8 mouse cellular contexts compared by ENCODE assay signal in the genomic region with DNA sequence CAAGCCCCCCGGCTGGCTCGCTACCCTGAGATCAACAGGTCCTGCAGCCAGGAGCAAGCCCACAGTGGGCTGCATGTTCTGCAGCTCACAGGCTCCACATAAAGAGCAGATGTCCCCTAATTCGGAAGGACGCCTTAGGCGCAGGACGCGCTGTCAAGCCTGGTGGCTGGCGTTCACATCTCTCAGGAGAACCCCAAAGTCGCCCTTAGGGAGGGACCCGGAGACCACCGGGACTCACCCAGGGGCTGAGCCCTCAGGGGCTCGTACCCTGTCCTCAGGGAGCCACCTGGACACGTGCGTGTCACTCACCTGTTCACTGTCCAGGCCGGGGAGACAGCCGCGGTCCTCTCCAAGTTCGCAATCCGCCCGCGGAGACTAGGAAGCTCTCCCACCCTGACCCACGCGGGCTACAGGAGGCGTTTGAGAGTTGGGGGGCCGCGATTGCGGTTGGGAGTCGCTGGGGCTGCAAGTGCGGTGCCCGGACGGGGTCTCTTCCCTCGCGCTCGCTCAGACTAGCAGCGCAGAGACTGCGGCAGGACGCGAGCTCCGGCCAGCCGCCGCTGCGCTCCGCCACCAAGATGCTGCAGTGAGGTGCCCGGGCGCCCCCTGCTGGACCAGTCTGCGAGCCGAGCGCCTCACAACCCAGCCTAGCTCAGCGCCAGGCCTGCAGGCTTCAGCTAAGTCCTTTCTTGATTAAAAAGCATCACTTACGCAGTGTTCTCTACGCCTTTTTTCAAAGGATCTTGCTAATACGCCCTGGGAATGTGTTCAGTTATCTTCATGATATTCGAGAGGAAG. TPM values are rescaled to one million over a fixed set of nuclear protein-coding genes. Genes with fewer than 3 reads are reported as not detected.
A peak's percentile ranks its signal among the peaks of the same experiment; 100 is the strongest.
DNase-seq lines count a peak whose midpoint lies in the region; ATAC-seq and TF ChIP-seq lines count a peak whose summit lies in the region.

No protein-coding gene starts in this region.

- no peak overlapping the region for H3K27ac ChIP-seq in hindbrain, postnatal 0 days
- no peak overlapping the region for H3K27ac ChIP-seq in left cerebral cortex, adult 2 months

- ATAC-seq in hindbrain, postnatal 0 days = peak; percentile 94

- intact Hi-C loops in left cerebral cortex, adult 2 months (cut with DNase I) = loop anchor here (1.0 to 5.0 kb wide), 3 partner anchors 71 to 172 kb away; no protein-coding TSS in a partner anchor

- H3K27me3 ChIP-seq in hindbrain, postnatal 0 days (ENCODE audit: insufficient read depth, low read length) = no peaks in the 10 kb centered on the region; the same call in 1 of the 2 replicates

- peak; percentile 76 for DNase-seq in adipocyte (ENCODE audit: low spot score)
- DNase-seq in cerebellum, postnatal 4 days (ENCODE audit: low spot score in 2 of 2) = peak; percentile 95 to 97
- DNase-seq in gastrocnemius, adult 8-10 months (ENCODE audit: low spot score in 2 of 2) = peak; percentile 73 to 74
- DNase-seq in hindbrain, postnatal 0 days (ENCODE audit: low spot score) = peak; percentile 95
- DNase-seq in left cerebral cortex, adult 2 months (ENCODE audit: extremely low spot score in 1 of 2, low spot score in 2 of 2) = peak; percentile 93 to 97
- peak; percentile 94 to 95 for DNase-seq in lung, postnatal 4 days
- DNase-seq in retina, postnatal 1 day = peak; percentile 89
- DNase-seq in thymus, postnatal 36 days = peak; percentile 71 to 74

- H3K9ac ChIP-seq in hindbrain, postnatal 0 days (replicated peaks; ENCODE audit: low read length) = peak overlapping the region; percentile 48

- no peaks in the 10 kb centered on the region for H3K36me3 ChIP-seq in hindbrain, postnatal 0 days (ENCODE audit: insufficient read depth, low read length)

- peak overlapping the region; percentile 89 for H3K4me2 ChIP-seq in hindbrain, postnatal 0 days (ENCODE audit: low read depth, low read length)

- no peaks in the 10 kb centered on the region for H3K9me3 ChIP-seq in hindbrain, postnatal 0 days (ENCODE audit: low read length)

- under 1% methylated on average over 53 of the region's 53 CpGs for WGBS in hindbrain, postnatal 0 days

- H3K4me3 ChIP-seq in hindbrain, postnatal 0 days (ENCODE audit: low read length) = peak overlapping the region; percentile 50
- peak overlapping the region; percentile 54 for H3K4me3 ChIP-seq in left cerebral cortex, adult 2 months

- peak; percentile 85 for TF ChIP-seq CTCF in hindbrain, postnatal 0 days (IDR thresholded peaks at IDR 0.05; ENCODE audit: low read depth)
- peak; percentile 98 for TF ChIP-seq CTCF in left cerebral cortex, adult 2 months (IDR thresholded peaks at IDR 0.05)

- no peaks in the 10 kb centered on the region for H3K4me1 ChIP-seq in hindbrain, postnatal 0 days (ENCODE audit: insufficient read depth, low read length)

RNA-seq across cellular contexts. Expression of gene Rerg, which starts 0.9 kb away (rescaled TPM):
- total RNA-seq in gastrocnemius, adult 8-10 months (2022) = 1 to 10 TPM in 1 of 4 experiments, under 1 TPM in 3; 0.46 to 1.6 (median 0.76) TPM
- total RNA-seq in hindbrain, postnatal 0 days (2014; rRNA removed) = 1.2 and 1.6 TPM in 2 replicates
- polyA plus RNA-seq in hindbrain, postnatal 0 days (2015; fragmentation: Nextera tagmentation; extraction: Ambion mirVana) = 7.3 and 7.6 TPM in 2 replicates
- total RNA-seq in left cerebral cortex, adult 2 months (2021) = 10 to 100 TPM in 1 of 2 experiments, 1 to 10 TPM in 1; 5.9 to 11.9 TPM
